Mouse (Mus musculus) intestine, postnatal 0 days (tissue): ENCODE data around the gene Tinagl1. TPM values are rescaled to one million over a fixed set of nuclear protein-coding genes. Genes with fewer than 3 reads are reported as not detected.

Source experiments
- ATAC-seq: fragments of 200-750 bp; cut with Nextera tagmentation; 2 replicates; pipeline ENCODE4 v1.8.0; 2017; ENCODE audit warnings: mild to moderate bottlenecking, moderate TSS enrichment, moderate library complexity
- H3K27ac ChIP-seq: fragments of 300-500 bp; sonication (generic); 2 replicates; pipeline ENCODE4 v1.5.1; 2014; ENCODE audit warnings: mild to moderate bottlenecking, low read depth, low read length, moderate library complexity
- H3K27me3 ChIP-seq: fragments of 300-500 bp; sonication (generic); replicated peaks from 2 replicates; pipeline ENCODE4 v1.6.1; 2014; ENCODE audit warnings: low read length, mixed read lengths; ENCODE audit not compliant: control insufficient read depth, insufficient read depth
- H3K36me3 ChIP-seq: fragments of 300-500 bp; sonication (generic); 2 replicates; pipeline ENCODE4 v1.6.1; 2014; ENCODE audit warnings: mild to moderate bottlenecking, moderate library complexity; ENCODE audit not compliant: control insufficient read depth, insufficient read depth
- H3K4me1 ChIP-seq: fragments of 300-500 bp; sonication (generic); replicated peaks from 2 replicates; pipeline ENCODE4 v1.6.1; 2014; ENCODE audit warnings: antibody characterized with exemption, low read length, mixed read lengths; ENCODE audit not compliant: control insufficient read depth, insufficient read depth
- H3K4me2 ChIP-seq: fragments of 300-500 bp; sonication (generic); replicated peaks from 2 replicates; pipeline ENCODE4 v1.6.1; 2014; ENCODE audit warnings: low read depth, mild to moderate bottlenecking, moderate library complexity
- H3K4me3 ChIP-seq: fragments of 300-500 bp; sonication (generic); 2 replicates; pipeline ENCODE4 v1.5.1; 2014; ENCODE audit warnings: low read depth, low read length
- H3K9ac ChIP-seq: fragments of 300-500 bp; sonication (generic); 2 replicates; pipeline ENCODE4 v1.6.1; 2014; ENCODE audit warnings: mild to moderate bottlenecking, low read depth, low read length
- H3K9me3 ChIP-seq: fragments of 300-500 bp; sonication (generic); 2 replicates; pipeline ENCODE4 v1.6.1; 2016; ENCODE audit warnings: mixed run types; ENCODE audit not compliant: control insufficient read depth
- CTCF ChIP-seq: sonication (generic); IDR thresholded peaks from 2 replicates; pipeline ENCODE4 v1.5.1; 2016; ENCODE audit warnings: low read depth, mild to moderate bottlenecking, control low read depth, antibody characterized with exemption, moderate library complexity
- WGBS: fragments of 180-500 bp; shearing (Covaris S2); extraction: QIAGEN DNeasy Blood & Tissue Kit; methylation state at CpG from one replicate; pipeline ENCODE4 v1.1.7; 2014; 5-methylcytosine and 5-hydroxymethylcytosine counted together
- polyA plus RNA-seq: library from polyadenylated mRNA; unstranded; fragments of >200 nt; fragmentation: Nextera tagmentation; extraction: Ambion mirVana; gene quantifications from 2 replicates; pipeline ENCODE4 v1.2.1, GENCODE M21; 2015

The Tinagl1 gene
- polyA plus RNA-seq, 1 experiment from 2014 or later = 88.8 TPM

- H3K9ac ChIP-seq = no peak overlapping the region
- 62% methylated on average over 7 of the region's 7 CpGs for WGBS
- no peak for TF ChIP-seq CTCF
- H3K27ac ChIP-seq = no peak overlapping the region
- H3K4me2 ChIP-seq = no peak overlapping the region
- no peaks in the 10 kb centered on the region for H3K36me3 ChIP-seq
- ATAC-seq = peak; percentile 34
- no peaks in the 10 kb centered on the region for H3K4me1 ChIP-seq
- no peaks in the 10 kb centered on the region for H3K27me3 ChIP-seq
- no peaks in the 10 kb centered on the region for H3K9me3 ChIP-seq
- no peak overlapping the region for H3K4me3 ChIP-seq
Measured at GRCm38 (mm10) chr4:130189606-130190005, 14.7 kb upstream of the Tinagl1 start.

GRCm38 (mm10) chr4:130188806-130189297 lies 13.9 kb upstream of the Tinagl1 start:
- Histone ChIP-seq H3K27ac (no peak overlapping the region), H3K9me3 (no peaks in the 10 kb centered on the region), H3K4me2 (peak overlapping the region; percentile 21; the same call in 1 of the 2 replicates), H3K4me1 (no peaks in the 10 kb centered on the region), H3K4me3 (no peak overlapping the region), H3K9ac (no peak overlapping the region), H3K36me3 (no peaks in the 10 kb centered on the region), H3K27me3 (no peaks in the 10 kb centered on the region)
- WGBS = 3% methylated on average over 13 of the region's 13 CpGs
- peak; percentile 99 for TF ChIP-seq CTCF
- peak; percentile 55 for ATAC-seq

- WGBS = 43% methylated on average over 12 of the region's 12 CpGs
- H3K4me3 ChIP-seq = no peak overlapping the region
- no peaks in the 10 kb centered on the region for H3K27me3 ChIP-seq
- H3K4me1 ChIP-seq = no peaks in the 10 kb centered on the region
- H3K27ac ChIP-seq = no peak overlapping the region
- no peak overlapping the region for H3K9ac ChIP-seq
- H3K9me3 ChIP-seq = no peaks in the 10 kb centered on the region
- ATAC-seq = no peak
- peak; percentile 10; the same call in 1 of the 2 replicates for TF ChIP-seq CTCF
- no peak overlapping the region for H3K4me2 ChIP-seq
- no peaks in the 10 kb centered on the region for H3K36me3 ChIP-seq
Measured at GRCm38 (mm10) chr4:130186891-130187290, 12.0 kb upstream of the Tinagl1 start.

- no peak for ATAC-seq
- Histone ChIP-seq H3K4me2 (no peak overlapping the region), H3K27me3 (no peaks in the 10 kb centered on the region), H3K9ac (no peak overlapping the region), H3K4me3 (no peak overlapping the region), H3K27ac (no peak overlapping the region), H3K4me1 (no peaks in the 10 kb centered on the region), H3K36me3 (no peaks in the 10 kb centered on the region), H3K9me3 (no peaks in the 10 kb centered on the region)
- WGBS = 75% methylated on average over 9 of the region's 9 CpGs
- TF ChIP-seq CTCF = no peak
Measured at GRCm38 (mm10) chr4:130186450-130186849, 11.5 kb upstream of the Tinagl1 start.

- Histone ChIP-seq H3K9ac (no peak overlapping the region), H3K27me3 (no peaks in the 10 kb centered on the region), H3K4me2 (no peak overlapping the region), H3K9me3 (no peaks in the 10 kb centered on the region), H3K4me3 (no peak overlapping the region), H3K27ac (no peak overlapping the region), H3K4me1 (no peaks in the 10 kb centered on the region), H3K36me3 (no peaks in the 10 kb centered on the region)
- no peak for ATAC-seq
- WGBS = 91% methylated on average over 5 of the region's 5 CpGs
- TF ChIP-seq CTCF = no peak
Measured at GRCm38 (mm10) chr4:130183879-130184278, 9.0 kb upstream of the Tinagl1 start.

- WGBS = 78% methylated on average over 13 of the region's 13 CpGs
- no peak overlapping the region for H3K4me3 ChIP-seq
- H3K9me3 ChIP-seq = no peaks in the 10 kb centered on the region
- no peak for ATAC-seq
- H3K27me3 ChIP-seq = no peaks in the 10 kb centered on the region
- TF ChIP-seq CTCF = no peak
- no peaks in the 10 kb centered on the region for H3K36me3 ChIP-seq
- no peak overlapping the region for H3K4me2 ChIP-seq
- H3K27ac ChIP-seq = no peak overlapping the region
- H3K9ac ChIP-seq = no peak overlapping the region
- H3K4me1 ChIP-seq = no peaks in the 10 kb centered on the region
Measured at GRCm38 (mm10) chr4:130183023-130183422, 8.1 kb upstream of the Tinagl1 start.

GRCm38 (mm10) chr4:130181886-130182285 lies 7.0 kb upstream of the Tinagl1 start:
- WGBS = 14% methylated on average over 4 of the region's 4 CpGs
- no peak overlapping the region for H3K27ac ChIP-seq
- H3K27me3 ChIP-seq = no peaks in the 10 kb centered on the region
- ATAC-seq = 0 out of 2 replicates have a peak, but pooled peaks have one; percentile 22
- no peak for TF ChIP-seq CTCF
- no peaks in the 10 kb centered on the region; the same call in 1 of the 2 replicates for H3K4me1 ChIP-seq
- no peaks in the 10 kb centered on the region for H3K36me3 ChIP-seq
- H3K4me2 ChIP-seq = no peak overlapping the region
- no peak overlapping the region for H3K9ac ChIP-seq
- H3K9me3 ChIP-seq = no peaks in the 10 kb centered on the region
- no peak overlapping the region for H3K4me3 ChIP-seq
